Mouse (Mus musculus) heart, embryonic 11.5 days (tissue): ENCODE measurements around the gene Rex2. TPM values are rescaled to one million over a fixed set of nuclear protein-coding genes. Genes with fewer than 3 reads are reported as not detected.
"Not testable (repeated sequence)": the region's sequence is repeated elsewhere in the genome, so short reads cannot be mapped to it uniquely, and the experiment has no call there.

ENCODE experiments used
- ATAC-seq: fragments of 200-750 bp; cut with Nextera tagmentation; replicated peaks from 2 replicates; pipeline ENCODE4 v1.8.0; 2017; ENCODE audit warnings: moderate library complexity; ENCODE audit not compliant: insufficient number of reproducible peaks, low FRiP score, low TSS enrichment
- H3K27ac ChIP-seq: fragments of 300-500 bp; sonication (generic); 2 replicates; pipeline ENCODE4 v1.5.1; 2014; ENCODE audit warnings: mild to moderate bottlenecking, low read depth, low read length
- H3K27me3 ChIP-seq: fragments of 300-500 bp; sonication (generic); 2 replicates; pipeline ENCODE4 v1.6.1; 2014; ENCODE audit warnings: mild to moderate bottlenecking, low read length, mixed read lengths; ENCODE audit not compliant: control insufficient read depth, insufficient read depth
- H3K36me3 ChIP-seq: fragments of 300-500 bp; sonication (generic); 2 replicates; pipeline ENCODE4 v1.6.1; 2014; ENCODE audit warnings: mild to moderate bottlenecking, low read length, moderate library complexity, mixed read lengths; ENCODE audit not compliant: control insufficient read depth, insufficient read depth
- H3K4me1 ChIP-seq: fragments of 300-500 bp; sonication (generic); 2 replicates; pipeline ENCODE4 v1.6.1; 2014; ENCODE audit warnings: low read length; ENCODE audit not compliant: control insufficient read depth, insufficient read depth
- H3K4me2 ChIP-seq: fragments of 300-500 bp; sonication (generic); 2 replicates; pipeline ENCODE4 v1.6.1; 2014; ENCODE audit warnings: mild to moderate bottlenecking, moderate library complexity
- H3K4me3 ChIP-seq: fragments of 300-500 bp; sonication (generic); 2 replicates; pipeline ENCODE4 v1.5.1; 2014; ENCODE audit warnings: low read depth, low read length
- H3K9ac ChIP-seq: fragments of 300-500 bp; sonication (generic); 2 replicates; pipeline ENCODE4 v1.6.1; 2014; ENCODE audit warnings: mild to moderate bottlenecking, low read depth, low read length, moderate library complexity
- H3K9me3 ChIP-seq: fragments of 300-500 bp; sonication (generic); replicated peaks from 2 replicates; pipeline ENCODE4 v1.6.1; 2016; ENCODE audit warnings: low read length; ENCODE audit not compliant: control insufficient read depth
- WGBS: fragments of 180-500 bp; shearing (Covaris S2); extraction: QIAGEN DNeasy Blood & Tissue Kit; methylation state at CpG from one replicate; pipeline ENCODE4 v1.1.7; 2014; ENCODE audit not compliant: insufficient replicate concordance; 5-methylcytosine and 5-hydroxymethylcytosine counted together
- polyA plus RNA-seq: library from polyadenylated mRNA; unstranded; fragments of >200 nt; fragmentation: Nextera tagmentation; extraction: Ambion mirVana; gene quantifications from 2 replicates; pipeline ENCODE4 v1.2.1, GENCODE M21; 2014

Gene Rex2
- not detected in 2 replicates for polyA plus RNA-seq

GRCm38 (mm10) chr4:147021550-147021949 is at the start of gene Rex2:
Rex2 (plus strand) TSS chr4:147021850.
- not testable (repeated sequence) for H3K4me2 ChIP-seq, ATAC-seq, H3K27me3 ChIP-seq, H3K9me3 ChIP-seq, H3K9ac ChIP-seq, H3K4me3 ChIP-seq, H3K27ac ChIP-seq, H3K4me1 ChIP-seq, H3K36me3 ChIP-seq
- WGBS = no CpG with 5 or more reads among the region's 6 CpGs

- not testable (repeated sequence) for H3K27me3 ChIP-seq, H3K36me3 ChIP-seq, H3K27ac ChIP-seq, H3K4me2 ChIP-seq, H3K9me3 ChIP-seq, H3K9ac ChIP-seq, H3K4me1 ChIP-seq, H3K4me3 ChIP-seq, ATAC-seq
- WGBS = 13% methylated on average over 2 of the region's 2 CpGs
These were observed 45.1 kb upstream of the Rex2 start for GRCm38 (mm10) chr4:146976581-146976980.

DNA sequence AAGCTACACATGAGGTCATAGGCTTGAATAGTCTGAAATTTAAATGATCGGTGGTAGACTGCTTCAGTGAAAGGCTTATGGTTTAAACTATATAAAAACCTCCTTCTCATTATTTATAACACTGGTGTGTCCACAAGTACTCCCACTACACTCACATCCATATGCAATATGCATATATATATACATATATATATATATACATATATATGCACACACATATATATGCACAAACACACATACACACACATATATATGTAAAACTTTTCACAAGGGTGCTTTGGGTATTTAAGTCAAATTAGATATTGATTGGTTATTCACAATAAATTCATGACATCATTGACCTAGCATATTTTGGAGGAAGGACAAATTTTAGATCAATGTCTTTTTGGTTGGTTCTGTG is 3.2 kb upstream of the Rex2 start:
- not testable (repeated sequence) for H3K4me2 ChIP-seq, H3K36me3 ChIP-seq, H3K4me3 ChIP-seq, H3K9me3 ChIP-seq, H3K27ac ChIP-seq, H3K9ac ChIP-seq, H3K4me1 ChIP-seq, H3K27me3 ChIP-seq
- peak; percentile 49; the same call in 1 of the 2 replicates for ATAC-seq
- no CpG with 5 or more reads among the region's 1 CpGs for WGBS

- not testable (repeated sequence) for H3K27ac ChIP-seq, H3K4me3 ChIP-seq, H3K4me1 ChIP-seq, H3K9me3 ChIP-seq, H3K4me2 ChIP-seq, H3K9ac ChIP-seq, H3K27me3 ChIP-seq, H3K36me3 ChIP-seq, ATAC-seq
- WGBS = 42% methylated on average over 1 of the region's 1 CpGs
These were observed 4.7 kb downstream of the Rex2 start for GRCm38 (mm10) chr4:147026374-147026773.

GRCm38 (mm10) chr4:147031308-147032036 is 9.8 kb downstream of the Rex2 start:
- not testable (repeated sequence) for H3K4me3 ChIP-seq, H3K27me3 ChIP-seq, H3K9ac ChIP-seq, H3K27ac ChIP-seq, H3K9me3 ChIP-seq, H3K4me1 ChIP-seq, H3K36me3 ChIP-seq, H3K4me2 ChIP-seq
- 77% methylated on average over 1 of the region's 2 CpGs for WGBS
- ATAC-seq = peak; percentile 35; the same call in 1 of the 2 replicates

DNA sequence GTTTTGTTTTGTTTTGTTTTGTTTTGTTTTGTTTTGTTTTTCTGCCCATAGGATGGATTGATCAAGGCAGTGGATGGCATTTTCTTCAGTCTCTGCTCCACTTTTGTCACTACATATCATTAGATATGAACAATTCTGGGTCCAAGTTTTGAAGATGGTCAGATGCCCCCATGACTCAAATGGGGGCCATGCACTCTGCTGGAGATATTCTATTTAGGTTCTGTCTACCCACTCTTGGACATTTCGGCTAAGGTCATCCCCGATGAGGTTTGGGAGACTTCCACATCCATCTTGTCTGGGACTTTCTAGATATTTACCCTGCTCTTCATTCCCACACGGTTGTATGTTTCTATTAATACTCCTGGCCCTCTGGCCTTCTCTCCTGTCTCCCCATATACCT is 42.1 kb downstream of the Rex2 start:
- not testable (repeated sequence) for H3K4me1 ChIP-seq, H3K4me3 ChIP-seq, H3K27ac ChIP-seq, H3K9me3 ChIP-seq, ATAC-seq, H3K27me3 ChIP-seq, H3K4me2 ChIP-seq, H3K9ac ChIP-seq, H3K36me3 ChIP-seq
- WGBS = 75% methylated on average over 2 of the region's 3 CpGs

DNA sequence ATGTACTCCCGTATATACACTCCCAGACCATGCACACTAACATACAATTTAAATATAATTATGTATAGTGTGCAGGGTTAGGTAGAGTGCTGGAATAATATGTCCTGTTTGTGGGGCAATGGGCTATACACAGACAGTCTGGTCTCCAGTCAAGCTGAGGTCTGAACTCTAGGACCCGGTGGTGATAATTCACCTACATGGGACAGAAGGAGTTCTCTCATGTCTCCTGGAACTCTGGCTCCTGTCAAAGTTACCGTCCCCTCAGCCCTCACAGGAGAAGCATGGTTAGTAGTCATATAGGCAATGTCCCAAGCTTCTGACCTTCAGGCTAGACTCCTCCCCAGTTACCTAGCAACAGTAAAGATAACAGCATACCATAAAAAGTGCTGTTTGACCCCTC is 44.2 kb downstream of the Rex2 start:
- not testable (repeated sequence) for H3K27me3 ChIP-seq, H3K4me2 ChIP-seq, H3K4me3 ChIP-seq, H3K9ac ChIP-seq, H3K36me3 ChIP-seq, ATAC-seq, H3K4me1 ChIP-seq, H3K9me3 ChIP-seq, H3K27ac ChIP-seq
- 75% methylated on average over 1 of the region's 3 CpGs for WGBS

DNA sequence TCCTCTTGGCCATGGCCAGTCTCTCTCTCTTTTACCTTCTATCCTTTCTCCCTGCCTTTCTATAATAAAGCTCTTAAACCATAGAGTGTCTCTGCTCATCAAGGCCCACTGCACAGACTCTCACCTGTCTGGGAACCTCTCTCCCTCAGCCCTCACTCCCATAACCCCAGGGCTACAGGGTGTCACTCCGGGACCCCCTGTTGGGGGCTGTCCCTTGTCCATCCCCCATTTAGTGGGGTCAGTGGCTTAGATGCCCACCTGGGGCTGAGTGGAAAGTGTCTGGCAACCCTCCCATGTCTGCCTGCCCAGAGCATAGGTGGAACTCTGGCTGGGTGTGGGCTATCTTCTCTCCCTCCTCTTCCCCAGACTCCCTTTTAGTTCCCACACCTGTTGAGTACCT is 44.7 kb downstream of the Rex2 start:
- WGBS = 78% methylated on average over 1 of the region's 1 CpGs
- not testable (repeated sequence) for ATAC-seq

DNA sequence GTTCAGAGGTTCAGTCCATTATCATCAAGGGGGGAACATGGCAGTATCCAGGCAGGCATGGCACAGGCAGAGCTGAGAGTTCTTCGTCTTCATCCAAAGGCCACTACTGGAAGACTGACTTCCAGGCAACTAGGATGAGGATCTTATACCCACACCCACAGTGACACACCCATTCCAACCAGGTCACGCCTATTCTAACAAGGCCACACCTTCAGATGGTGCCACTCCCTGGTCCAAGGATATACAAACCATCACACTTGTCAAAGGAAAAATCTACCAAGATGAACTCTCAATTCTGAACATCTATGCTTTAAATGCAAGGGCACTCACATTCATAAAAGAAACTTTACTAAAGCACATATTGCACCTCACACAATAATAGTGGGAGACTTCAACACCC is 74.0 kb downstream of the Rex2 start:
- WGBS = 67% methylated on average over 2 of the region's 2 CpGs
- not testable (repeated sequence) for H3K9me3 ChIP-seq, H3K9ac ChIP-seq, H3K36me3 ChIP-seq, H3K27me3 ChIP-seq, H3K4me2 ChIP-seq, ATAC-seq, H3K27ac ChIP-seq, H3K4me3 ChIP-seq, H3K4me1 ChIP-seq

More for the DNA sequence above, 44.7 kb downstream of the Rex2 start:
- H3K9me3 ChIP-seq, H3K27ac ChIP-seq, H3K4me2 ChIP-seq, H3K36me3 ChIP-seq, H3K4me3 ChIP-seq, H3K9ac ChIP-seq, H3K4me1 ChIP-seq, H3K27me3 ChIP-seq: not testable (repeated sequence)
